ENCODE assay signal across 19 mouse cellular contexts in the genomic region with DNA sequence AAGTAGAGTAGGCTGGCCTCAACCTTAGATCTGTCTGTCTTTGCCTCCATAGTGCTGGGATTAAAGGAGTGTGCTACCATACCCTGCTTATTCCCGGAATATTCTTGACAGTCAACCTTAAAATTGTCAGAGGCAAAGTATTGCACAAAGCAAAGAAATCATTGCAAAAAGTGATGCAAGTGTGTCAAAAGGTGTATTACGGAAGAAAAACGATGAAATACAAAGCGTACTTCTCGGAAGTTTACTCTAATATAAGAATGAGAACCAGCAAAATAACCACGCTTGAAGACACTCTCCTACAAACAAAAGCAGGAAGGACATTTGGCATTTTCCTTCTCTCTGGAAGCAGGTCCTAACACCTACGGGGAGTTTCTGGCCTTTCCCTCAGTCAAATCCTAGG.
"Had no signal": no experiment of that assay in that cellular context is flagged by ENCODE, and none has a peak within 500 bp of the region (broad histone marks: within the 10 kb centered on the region; RNA-seq: fewer than 3 reads in every experiment).

No protein-coding gene starts in this region.

- H3K4me3 ChIP-seq: liver, embryonic 13.5 days; liver, embryonic 15.5 days; midbrain, embryonic 10.5 days; midbrain, embryonic 12.5 days; myocyte; neural tube, embryonic 13.5 days; neural tube, embryonic 15.5 days; stomach, embryonic 15.5 days had no signal

- H3K4me2 ChIP-seq: liver, embryonic 13.5 days; liver, embryonic 15.5 days; lung, embryonic 14.5 days; midbrain, embryonic 12.5 days; neural tube, embryonic 13.5 days; neural tube, embryonic 15.5 days; stomach, embryonic 15.5 days had no signal

- DNase-seq: liver, embryonic 13.5 days; lung, adult 18-20 months; lung, embryonic 14.5 days; lung, postnatal 14 days; lung, postnatal 36 days; midbrain, embryonic 14.5 days; right cerebral cortex, postnatal 14 days; thymus, postnatal 14 days; thymus, postnatal 36 days had no signal

- H3K36me3 ChIP-seq: liver, embryonic 13.5 days; liver, embryonic 15.5 days; midbrain, embryonic 10.5 days; midbrain, embryonic 12.5 days; neural tube, embryonic 13.5 days; neural tube, embryonic 15.5 days; stomach, embryonic 15.5 days had no signal

- H3K27me3 ChIP-seq: liver, embryonic 13.5 days; liver, embryonic 15.5 days; midbrain, embryonic 12.5 days; neural tube, embryonic 13.5 days; neural tube, embryonic 15.5 days; stomach, embryonic 15.5 days had no signal

- ATAC-seq: midbrain, embryonic 16.5 days had no signal

- H3K4me1 ChIP-seq: liver, embryonic 13.5 days; liver, embryonic 15.5 days; midbrain, embryonic 10.5 days; midbrain, embryonic 12.5 days; neural tube, embryonic 13.5 days; neural tube, embryonic 15.5 days; stomach, embryonic 15.5 days had no signal

- H3K9me3 ChIP-seq: liver, embryonic 13.5 days; liver, embryonic 15.5 days; midbrain, embryonic 10.5 days; midbrain, embryonic 12.5 days; neural tube, embryonic 13.5 days; neural tube, embryonic 15.5 days; stomach, embryonic 15.5 days had no signal

- H3K27ac ChIP-seq: liver, embryonic 13.5 days; liver, embryonic 15.5 days; macrophage; midbrain, embryonic 10.5 days; midbrain, embryonic 12.5 days; neural tube, embryonic 13.5 days; neural tube, embryonic 15.5 days; stomach, embryonic 15.5 days; stomach, postnatal 0 days had no signal

- H3K9ac ChIP-seq: liver, embryonic 13.5 days; liver, embryonic 15.5 days; lung, embryonic 14.5 days; midbrain, embryonic 12.5 days; neural tube, embryonic 13.5 days; neural tube, embryonic 15.5 days; stomach, embryonic 15.5 days had no signal
